Mouse (Mus musculus) liver, adult 2 months (tissue): ENCODE measurements around the gene Dop1a. TPM values are rescaled to one million over a fixed set of nuclear protein-coding genes. Genes with fewer than 3 reads are reported as not detected.

Experiments
- DNase-seq: peaks from one replicate; pipeline ENCODE4 v3.0.0-alpha.2; 2011; ENCODE audit warnings: low read depth, low spot score; ENCODE audit errors: extremely low read depth
- H3K27ac ChIP-seq: fragments of 200-500 bp; replicated peaks from 2 replicates; pipeline ENCODE4 v1.5.1; 2012; ENCODE audit warnings: low read depth, mild to moderate bottlenecking, control low read depth, inconsistent platforms, low read length; ENCODE audit not compliant: insufficient read depth
- H3K27me3 ChIP-seq: fragments of 200-500 bp; 2 replicates; pipeline ENCODE4 v1.6.1; 2012; ENCODE audit warnings: mild to moderate bottlenecking, moderate library complexity, low read length, inconsistent platforms; ENCODE audit not compliant: control insufficient read depth, insufficient read depth
- H3K36me3 ChIP-seq: fragments of 200-500 bp; 2 replicates; pipeline ENCODE4 v1.6.1; 2012; ENCODE audit warnings: low read length, inconsistent platforms; ENCODE audit not compliant: control insufficient read depth, insufficient read depth
- H3K4me1 ChIP-seq: fragments of 200-500 bp; 2 replicates; pipeline ENCODE4 v1.6.1; 2011; ENCODE audit warnings: low read length; ENCODE audit not compliant: control insufficient read depth, insufficient read depth
- H3K4me3 ChIP-seq: fragments of 200-500 bp; 2 replicates; pipeline ENCODE4 v1.5.1; 2011; ENCODE audit warnings: low read depth, mild to moderate bottlenecking, control low read depth, low read length, moderate library complexity; ENCODE audit not compliant: insufficient read depth
- H3K79me2 ChIP-seq: fragments of 200-500 bp; 2 replicates; pipeline ENCODE4 v1.6.1; 2012; ENCODE audit warnings: inconsistent platforms, mild to moderate bottlenecking, low read length, moderate library complexity; ENCODE audit not compliant: control insufficient read depth, insufficient read depth
- H3K9ac ChIP-seq: fragments of 200-500 bp; 2 replicates; pipeline ENCODE4 v1.6.1; 2012; ENCODE audit warnings: low read depth, mild to moderate bottlenecking, control low read depth, inconsistent platforms, low read length
- CTCF ChIP-seq: fragments of 200-500 bp; IDR thresholded peaks from 2 replicates; pipeline ENCODE4 v1.5.1; 2011; ENCODE audit warnings: low read depth, low read length, control low read depth
- POLR2A ChIP-seq: fragments of 200-500 bp; IDR thresholded peaks from 2 replicates; pipeline ENCODE4 v1.6.1; 2011; ENCODE audit warnings: low read length, control low read depth; ENCODE audit not compliant: insufficient read depth; ENCODE audit errors: extremely low read depth
- WGBS: fragments of 180-500 bp; shearing (Covaris S2); methylation state at CpG from one replicate; pipeline ENCODE4 v1.1.7; 2018; 5-methylcytosine and 5-hydroxymethylcytosine counted together
- polyA plus RNA-seq: library from polyadenylated mRNA; depleted of rRNA; stranded (reverse); fragments of >200 nt; gene quantifications from 2 replicates; pipeline ENCODE4 v1.2.3, GENCODE M21; 2012
- total RNA-seq: library from RNA; depleted of rRNA; stranded (reverse); fragments of >200 nt; gene quantifications from 2 replicates; pipeline ENCODE4 v1.2.3, GENCODE M21; 2014

The Dop1a gene
- total and polyA plus RNA-seq, 2 experiments: 5.9 to 25.9 TPM

DNA sequence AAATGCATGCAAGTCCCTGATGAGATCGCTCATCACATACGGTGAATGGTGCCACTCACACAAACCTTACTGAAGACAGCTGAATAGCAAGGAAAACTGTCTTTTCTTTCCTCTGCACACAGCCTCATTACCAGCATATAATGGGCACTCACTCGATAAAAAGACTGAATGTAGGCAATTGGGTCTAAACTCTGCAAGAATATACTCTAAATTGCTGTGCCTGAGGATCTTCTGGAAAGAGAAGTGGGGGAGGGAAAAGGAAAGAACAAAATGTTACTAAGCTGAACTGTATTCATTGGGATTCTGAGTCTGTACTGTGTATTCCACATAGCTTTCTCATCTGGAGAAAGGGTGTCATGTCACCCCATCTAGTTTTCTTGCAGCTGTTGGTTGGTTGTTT, 76.5 kb downstream of the Dop1a start:
- Histone ChIP-seq H3K4me1 (no peaks in the 10 kb centered on the region), H3K27ac (no peak overlapping the region), H3K79me2 (no peaks in the 10 kb centered on the region), H3K27me3 (no peaks in the 10 kb centered on the region), H3K9ac (no peak overlapping the region), H3K36me3 (peaks cover 50% of the 10 kb centered on the region), H3K4me3 (no peak overlapping the region)
- WGBS: 92% methylated on average over 3 of the region's 3 CpGs
- no peak for DNase-seq
- TF ChIP-seq CTCF: no peak
- no peak for TF ChIP-seq POLR2A

DNA sequence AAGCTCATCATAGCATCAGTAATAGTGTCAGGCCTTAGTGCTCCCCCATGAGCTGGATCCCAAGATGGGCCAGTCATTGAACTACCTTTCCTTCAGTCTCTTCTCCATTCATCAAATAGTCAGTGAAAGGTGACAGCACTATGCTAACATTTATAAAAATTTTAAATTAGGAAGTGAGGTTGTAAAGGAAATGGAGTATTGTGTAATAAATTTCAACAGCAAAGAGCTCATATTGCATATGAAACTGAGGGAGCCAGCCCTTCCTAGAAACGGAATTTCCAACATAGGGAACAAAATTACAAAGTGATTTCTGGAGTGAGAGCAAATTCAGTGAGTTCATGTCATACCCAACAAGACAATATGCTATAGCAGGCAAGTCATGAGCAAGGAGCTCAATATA, 77.6 kb downstream of the Dop1a start:
- H3K27ac ChIP-seq: no peak overlapping the region
- H3K36me3 ChIP-seq: peaks cover 55% of the 10 kb centered on the region
- no peaks in the 10 kb centered on the region for H3K79me2 ChIP-seq
- no peak overlapping the region for H3K9ac ChIP-seq
- no peaks in the 10 kb centered on the region for H3K4me1 ChIP-seq
- TF ChIP-seq CTCF (no peak), POLR2A (no peak)
- no peak for DNase-seq
- no peak overlapping the region for H3K4me3 ChIP-seq
- WGBS: 50% methylated on average over 1 of the region's 1 CpGs
- no peaks in the 10 kb centered on the region for H3K27me3 ChIP-seq

- TF ChIP-seq POLR2A: no peak
- no peak for TF ChIP-seq CTCF
- Histone ChIP-seq H3K9ac (no peak overlapping the region), H3K79me2 (no peaks in the 10 kb centered on the region), H3K36me3 (peaks cover 68% of the 10 kb centered on the region), H3K4me1 (no peaks in the 10 kb centered on the region), H3K27me3 (no peaks in the 10 kb centered on the region), H3K4me3 (no peak overlapping the region), H3K27ac (no peak overlapping the region)
- WGBS: 53% methylated on average over 5 of the region's 5 CpGs
- DNase-seq: no peak
Measured at GRCm38 (mm10) chr9:86549637-86550162, 82.7 kb downstream of the Dop1a start.

- no peak overlapping the region for H3K4me3 ChIP-seq
- TF ChIP-seq CTCF (no peak), POLR2A (no peak)
- H3K27ac ChIP-seq: no peak overlapping the region
- peaks cover 67% of the 10 kb centered on the region for H3K36me3 ChIP-seq
- H3K4me1 ChIP-seq: no peaks in the 10 kb centered on the region
- WGBS: 97% methylated on average over 3 of the region's 3 CpGs
- DNase-seq: no peak
- no peaks in the 10 kb centered on the region for H3K79me2 ChIP-seq
- H3K9ac ChIP-seq: no peak overlapping the region
- no peaks in the 10 kb centered on the region for H3K27me3 ChIP-seq
Measured at GRCm38 (mm10) chr9:86550717-86551116, 83.8 kb downstream of the Dop1a start.

- Histone ChIP-seq H3K9ac (no peak overlapping the region), H3K4me3 (no peak overlapping the region), H3K4me1 (no peaks in the 10 kb centered on the region), H3K79me2 (no peaks in the 10 kb centered on the region), H3K27me3 (no peaks in the 10 kb centered on the region), H3K27ac (no peak overlapping the region), H3K36me3 (peaks cover 71% of the 10 kb centered on the region)
- 78% methylated on average over 9 of the region's 9 CpGs for whole genome bisulfite sequencing
- TF ChIP-seq POLR2A: no peak
- TF ChIP-seq CTCF: no peak
- no peak for DNase-seq
Measured at GRCm38 (mm10) chr9:86553886-86554285, 86.9 kb downstream of the Dop1a start.

- Histone ChIP-seq H3K79me2 (no peaks in the 10 kb centered on the region), H3K9ac (no peak overlapping the region), H3K27me3 (no peaks in the 10 kb centered on the region), H3K36me3 (peaks cover 76% of the 10 kb centered on the region), H3K4me3 (no peak overlapping the region), H3K27ac (no peak overlapping the region), H3K4me1 (no peaks in the 10 kb centered on the region)
- DNase-seq: no peak
- 94% methylated on average over 4 of the region's 4 CpGs for WGBS
- TF ChIP-seq POLR2A: no peak
Measured at GRCm38 (mm10) chr9:86554641-86555040, 87.7 kb downstream of the Dop1a start.

DNA sequence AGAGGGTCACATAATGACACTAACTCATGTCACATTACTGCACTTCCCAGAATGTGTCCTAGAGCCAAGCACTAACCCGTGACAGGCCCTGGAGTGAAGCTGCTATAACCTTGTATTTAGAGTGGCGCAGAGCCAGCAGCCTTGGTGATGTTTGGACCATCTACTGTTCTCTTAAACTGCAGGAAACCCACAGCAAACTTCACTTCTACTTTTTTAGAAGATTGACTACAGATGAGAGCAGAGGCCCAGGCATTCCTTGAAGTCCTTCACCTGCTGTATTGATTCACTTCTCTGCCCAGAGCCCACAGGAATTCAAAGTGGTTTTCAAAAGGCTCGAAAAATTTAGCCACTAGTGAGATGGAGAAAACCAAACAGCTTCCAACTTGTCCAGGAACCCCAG, 93.6 kb downstream of the Dop1a start:
- TF ChIP-seq CTCF (no peak), POLR2A (no peak)
- H3K9ac ChIP-seq: no peak overlapping the region
- H3K27me3 ChIP-seq: no peaks in the 10 kb centered on the region
- H3K27ac ChIP-seq: no peak overlapping the region
- no peaks in the 10 kb centered on the region for H3K4me1 ChIP-seq
- no peaks in the 10 kb centered on the region for H3K79me2 ChIP-seq
- H3K36me3 ChIP-seq: peaks cover 74% of the 10 kb centered on the region
- no peak for DNase-seq
- no peak overlapping the region for H3K4me3 ChIP-seq
- WGBS: 59% methylated on average over 3 of the region's 3 CpGs
